Mouse (Mus musculus): ENCODE data around the gene Prkcb. TPM values are rescaled to one million over a fixed set of nuclear protein-coding genes. Genes with fewer than 3 reads are reported as not detected.

Prkcb gene
- polyA plus RNA-seq, 1 experiment from 2014 or later: 5.4 TPM

DNA sequence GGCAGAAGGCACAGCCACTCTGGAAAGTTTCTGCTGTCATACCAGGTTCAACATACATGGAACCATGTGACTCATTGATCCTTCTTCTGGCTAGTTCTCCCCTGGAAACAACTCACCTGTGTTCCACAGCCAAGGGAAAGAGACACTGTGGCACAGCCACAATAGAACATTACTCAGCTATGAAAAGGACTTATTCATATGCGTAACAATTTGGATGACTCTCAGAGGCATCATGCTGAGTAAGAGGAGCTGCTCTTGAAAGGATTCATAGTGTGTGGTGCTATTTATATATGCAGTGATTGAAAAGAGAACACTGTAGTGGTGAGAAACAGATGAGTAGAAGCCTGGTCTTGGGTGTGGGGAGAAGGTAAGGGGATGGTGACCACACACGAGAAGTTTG lies 217.9 kb downstream of the Prkcb start:
- 94% methylated on average over 2 of the region's 2 CpGs for WGBS
- ATAC-seq (replicated peaks; ENCODE audit: insufficient number of reproducible peaks, low FRiP score, low TSS enrichment, low read depth) (no peak), DNase-seq (ENCODE audit: low spot score) (no peak)
- Histone ChIP-seq H3K27me3 (ENCODE audit: control insufficient read depth, insufficient read depth, low read length) (no peaks in the 10 kb centered on the region), H3K27ac (replicated peaks; ENCODE audit: low read depth, low read length) (no peak overlapping the region), H3K9ac (replicated peaks; ENCODE audit: low read length) (no peak overlapping the region), H3K4me2 (ENCODE audit: low read depth, low read length) (no peak overlapping the region), H3K4me1 (ENCODE audit: control insufficient read depth, insufficient read depth, low read length) (no peaks in the 10 kb centered on the region), H3K9me3 (replicated peaks; ENCODE audit: control insufficient read depth, low read length) (no peaks in the 10 kb centered on the region), H3K4me3 (ENCODE audit: low read depth, low read length) (no peak overlapping the region), H3K36me3 (replicated peaks; ENCODE audit: control insufficient read depth, insufficient read depth, low read depth, low read length) (no peaks in the 10 kb centered on the region)

GRCm38 (mm10) chr7:122509903-122510302 lies 221.4 kb downstream of the Prkcb start:
- no peaks in the 10 kb centered on the region for H3K9me3 ChIP-seq (replicated peaks; ENCODE audit: control insufficient read depth, low read length)
- no peak overlapping the region for H3K4me2 ChIP-seq (ENCODE audit: low read depth, low read length)
- no peak overlapping the region for H3K4me3 ChIP-seq (ENCODE audit: low read depth, low read length)
- H3K27me3 ChIP-seq (ENCODE audit: control insufficient read depth, insufficient read depth, low read length): no peaks in the 10 kb centered on the region
- no peak overlapping the region for H3K9ac ChIP-seq (replicated peaks; ENCODE audit: low read length)
- WGBS: 53% methylated on average over 7 of the region's 7 CpGs
- DNase-seq (ENCODE audit: low spot score) (no peak), ATAC-seq (replicated peaks; ENCODE audit: insufficient number of reproducible peaks, low FRiP score, low TSS enrichment, low read depth) (no peak)
- H3K4me1 ChIP-seq (ENCODE audit: control insufficient read depth, insufficient read depth, low read length): no peaks in the 10 kb centered on the region
- no peak overlapping the region for H3K27ac ChIP-seq (replicated peaks; ENCODE audit: low read depth, low read length)
- H3K36me3 ChIP-seq (replicated peaks; ENCODE audit: control insufficient read depth, insufficient read depth, low read depth, low read length): no peaks in the 10 kb centered on the region

GRCm38 (mm10) chr7:122512430-122512966 lies 223.9 kb downstream of the Prkcb start:
- WGBS: 89% methylated on average over 13 of the region's 13 CpGs
- H3K4me2 ChIP-seq (ENCODE audit: low read depth, low read length): no peak overlapping the region
- no peaks in the 10 kb centered on the region for H3K36me3 ChIP-seq (replicated peaks; ENCODE audit: control insufficient read depth, insufficient read depth, low read depth, low read length)
- H3K27me3 ChIP-seq (ENCODE audit: control insufficient read depth, insufficient read depth, low read length): no peaks in the 10 kb centered on the region
- H3K4me3 ChIP-seq (ENCODE audit: low read depth, low read length): no peak overlapping the region
- ATAC-seq (replicated peaks; ENCODE audit: insufficient number of reproducible peaks, low FRiP score, low TSS enrichment, low read depth): no peak
- no peak overlapping the region for H3K27ac ChIP-seq (replicated peaks; ENCODE audit: low read depth, low read length)
- H3K9ac ChIP-seq (replicated peaks; ENCODE audit: low read length): no peak overlapping the region
- H3K4me1 ChIP-seq (ENCODE audit: control insufficient read depth, insufficient read depth, low read length): no peaks in the 10 kb centered on the region
- no peak for DNase-seq (ENCODE audit: low spot score)
- H3K9me3 ChIP-seq (replicated peaks; ENCODE audit: control insufficient read depth, low read length): no peaks in the 10 kb centered on the region

- no peak for ATAC-seq (replicated peaks; ENCODE audit: insufficient number of reproducible peaks, low FRiP score, low TSS enrichment, low read depth)
- H3K4me1 ChIP-seq (ENCODE audit: control insufficient read depth, insufficient read depth, low read length): no peaks in the 10 kb centered on the region
- H3K27ac ChIP-seq (replicated peaks; ENCODE audit: low read depth, low read length): no peak overlapping the region
- no peaks in the 10 kb centered on the region for H3K9me3 ChIP-seq (replicated peaks; ENCODE audit: control insufficient read depth, low read length)
- 47% methylated on average over 7 of the region's 7 CpGs for WGBS
- no peak overlapping the region for H3K4me3 ChIP-seq (ENCODE audit: low read depth, low read length)
- no peaks in the 10 kb centered on the region for H3K27me3 ChIP-seq (ENCODE audit: control insufficient read depth, insufficient read depth, low read length)
- no peak for DNase-seq (ENCODE audit: low spot score)
- H3K36me3 ChIP-seq (replicated peaks; ENCODE audit: control insufficient read depth, insufficient read depth, low read depth, low read length): no peaks in the 10 kb centered on the region
- no peak overlapping the region for H3K4me2 ChIP-seq (ENCODE audit: low read depth, low read length)
- H3K9ac ChIP-seq (replicated peaks; ENCODE audit: low read length): no peak overlapping the region
These were observed 232.5 kb downstream of the Prkcb start for GRCm38 (mm10) chr7:122520850-122521638.

DNA sequence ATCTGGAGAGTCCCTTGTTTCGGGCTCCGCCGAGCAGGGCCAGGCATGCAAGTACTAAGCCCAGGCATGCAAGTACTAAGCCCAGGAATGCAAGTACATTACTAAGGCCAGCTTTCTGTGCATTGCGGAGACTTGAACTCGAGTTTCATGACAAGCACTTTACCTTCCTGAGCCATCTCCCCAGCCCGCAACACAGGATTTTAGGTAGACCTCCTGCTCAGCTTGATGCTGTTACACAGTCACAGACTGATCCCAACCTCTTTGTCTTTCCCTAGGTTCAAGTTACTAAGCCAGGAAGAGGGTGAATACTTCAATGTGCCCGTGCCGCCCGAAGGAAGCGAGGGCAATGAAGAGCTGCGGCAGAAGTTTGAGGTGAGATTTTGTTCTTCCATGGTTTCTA lies 239.7 kb downstream of the Prkcb start:
- ATAC-seq (replicated peaks; ENCODE audit: insufficient number of reproducible peaks, low FRiP score, low TSS enrichment, low read depth) (no peak), DNase-seq (ENCODE audit: low spot score) (no peak)
- no peaks in the 10 kb centered on the region for H3K9me3 ChIP-seq (replicated peaks; ENCODE audit: control insufficient read depth, low read length)
- no peaks in the 10 kb centered on the region for H3K36me3 ChIP-seq (replicated peaks; ENCODE audit: control insufficient read depth, insufficient read depth, low read depth, low read length)
- no peaks in the 10 kb centered on the region for H3K27me3 ChIP-seq (ENCODE audit: control insufficient read depth, insufficient read depth, low read length)
- 89% methylated on average over 11 of the region's 11 CpGs for WGBS
- no peak overlapping the region for H3K4me3 ChIP-seq (ENCODE audit: low read depth, low read length)
- no peak overlapping the region for H3K4me2 ChIP-seq (ENCODE audit: low read depth, low read length)
- no peak overlapping the region for H3K27ac ChIP-seq (replicated peaks; ENCODE audit: low read depth, low read length)
- no peaks in the 10 kb centered on the region for H3K4me1 ChIP-seq (ENCODE audit: control insufficient read depth, insufficient read depth, low read length)
- H3K9ac ChIP-seq (replicated peaks; ENCODE audit: low read length): no peak overlapping the region

GRCm38 (mm10) chr7:122528646-122529045 lies 240.1 kb downstream of the Prkcb start:
- Histone ChIP-seq H3K9ac (replicated peaks; ENCODE audit: low read length) (no peak overlapping the region), H3K9me3 (replicated peaks; ENCODE audit: control insufficient read depth, low read length) (no peaks in the 10 kb centered on the region), H3K4me3 (ENCODE audit: low read depth, low read length) (no peak overlapping the region), H3K27me3 (ENCODE audit: control insufficient read depth, insufficient read depth, low read length) (no peaks in the 10 kb centered on the region), H3K4me2 (ENCODE audit: low read depth, low read length) (no peak overlapping the region), H3K4me1 (ENCODE audit: control insufficient read depth, insufficient read depth, low read length) (no peaks in the 10 kb centered on the region), H3K36me3 (replicated peaks; ENCODE audit: control insufficient read depth, insufficient read depth, low read depth, low read length) (no peaks in the 10 kb centered on the region), H3K27ac (replicated peaks; ENCODE audit: low read depth, low read length) (no peak overlapping the region)
- whole genome bisulfite sequencing: 90% methylated on average over 5 of the region's 5 CpGs
- DNase-seq (ENCODE audit: low spot score) (no peak), ATAC-seq (replicated peaks; ENCODE audit: insufficient number of reproducible peaks, low FRiP score, low TSS enrichment, low read depth) (no peak)

DNA sequence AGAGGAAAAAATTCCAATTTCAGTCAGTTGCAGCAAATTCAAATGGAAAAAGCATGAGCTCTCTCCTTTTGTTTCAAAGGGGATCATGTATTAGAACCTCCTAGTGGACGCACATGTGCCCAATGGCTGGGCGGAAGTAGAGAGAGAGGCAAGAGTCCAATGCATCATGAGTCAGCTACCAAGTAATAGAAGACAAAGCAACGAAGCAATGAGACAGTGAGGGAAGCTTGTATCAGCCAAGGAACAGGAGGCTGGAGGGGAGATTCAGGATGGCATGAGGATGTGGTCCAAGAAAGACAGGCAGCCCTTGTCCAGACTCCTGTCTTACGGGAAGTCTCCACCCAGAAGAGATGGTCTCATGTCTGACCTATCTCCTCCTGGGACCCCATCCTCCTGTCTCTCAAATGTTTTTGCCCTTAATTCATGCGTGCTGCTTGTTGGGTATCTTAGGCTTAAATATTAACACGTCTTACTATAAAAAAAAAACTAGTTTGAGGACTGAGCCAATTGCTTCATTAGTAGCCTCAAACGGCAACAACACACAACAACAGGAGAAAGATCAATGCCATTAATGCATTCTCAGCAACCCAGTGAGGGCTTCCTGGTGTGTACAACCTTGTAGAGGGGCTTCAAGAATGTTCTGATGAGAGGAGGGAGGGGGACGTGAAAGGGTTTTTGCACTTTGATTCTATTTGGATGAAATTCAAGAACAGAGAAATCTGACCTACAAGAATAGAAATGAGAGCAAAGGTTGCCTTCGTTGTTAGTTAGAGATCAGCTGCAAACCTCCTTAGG lies 245.2 kb downstream of the Prkcb start:
- ATAC-seq (replicated peaks; ENCODE audit: insufficient number of reproducible peaks, low FRiP score, low TSS enrichment, low read depth): no peak
- H3K36me3 ChIP-seq (replicated peaks; ENCODE audit: control insufficient read depth, insufficient read depth, low read depth, low read length): no peaks in the 10 kb centered on the region
- H3K27ac ChIP-seq (replicated peaks; ENCODE audit: low read depth, low read length): no peak overlapping the region
- no peaks in the 10 kb centered on the region for H3K9me3 ChIP-seq (replicated peaks; ENCODE audit: control insufficient read depth, low read length)
- WGBS: 85% methylated on average over 9 of the region's 9 CpGs
- no peaks in the 10 kb centered on the region for H3K27me3 ChIP-seq (ENCODE audit: control insufficient read depth, insufficient read depth, low read length)
- H3K9ac ChIP-seq (replicated peaks; ENCODE audit: low read length): no peak overlapping the region
- no peak for DNase-seq (ENCODE audit: low spot score)
- H3K4me1 ChIP-seq (ENCODE audit: control insufficient read depth, insufficient read depth, low read length): no peaks in the 10 kb centered on the region
- H3K4me2 ChIP-seq (ENCODE audit: low read depth, low read length): no peak overlapping the region
- no peak overlapping the region for H3K4me3 ChIP-seq (ENCODE audit: low read depth, low read length)

- no peak overlapping the region for H3K27ac ChIP-seq (replicated peaks; ENCODE audit: low read depth, low read length)
- DNase-seq (ENCODE audit: low spot score) (no peak), ATAC-seq (replicated peaks; ENCODE audit: insufficient number of reproducible peaks, low FRiP score, low TSS enrichment, low read depth) (no peak)
- 85% methylated on average over 3 of the region's 3 CpGs for WGBS
- no peaks in the 10 kb centered on the region for H3K36me3 ChIP-seq (replicated peaks; ENCODE audit: control insufficient read depth, insufficient read depth, low read depth, low read length)
- no peak overlapping the region for H3K4me2 ChIP-seq (ENCODE audit: low read depth, low read length)
- no peak overlapping the region for H3K9ac ChIP-seq (replicated peaks; ENCODE audit: low read length)
- no peaks in the 10 kb centered on the region for H3K27me3 ChIP-seq (ENCODE audit: control insufficient read depth, insufficient read depth, low read length)
- H3K9me3 ChIP-seq (replicated peaks; ENCODE audit: control insufficient read depth, low read length): no peaks in the 10 kb centered on the region
- no peaks in the 10 kb centered on the region for H3K4me1 ChIP-seq (ENCODE audit: control insufficient read depth, insufficient read depth, low read length)
- no peak overlapping the region for H3K4me3 ChIP-seq (ENCODE audit: low read depth, low read length)
These were observed 256.1 kb downstream of the Prkcb start for GRCm38 (mm10) chr7:122544616-122545015.
